Mouse (Mus musculus): ENCODE data around the gene Rrp1. TPM values are rescaled to one million over a fixed set of nuclear protein-coding genes. Genes with fewer than 3 reads are reported as not detected.
"Not testable (repeated sequence)": the region's sequence is repeated elsewhere in the genome, so short reads cannot be mapped to it uniquely, and the experiment has no call there.

The Rrp1 gene
- polyA plus RNA-seq, 1 experiment from 2014 or later, result 110 TPM

DNA sequence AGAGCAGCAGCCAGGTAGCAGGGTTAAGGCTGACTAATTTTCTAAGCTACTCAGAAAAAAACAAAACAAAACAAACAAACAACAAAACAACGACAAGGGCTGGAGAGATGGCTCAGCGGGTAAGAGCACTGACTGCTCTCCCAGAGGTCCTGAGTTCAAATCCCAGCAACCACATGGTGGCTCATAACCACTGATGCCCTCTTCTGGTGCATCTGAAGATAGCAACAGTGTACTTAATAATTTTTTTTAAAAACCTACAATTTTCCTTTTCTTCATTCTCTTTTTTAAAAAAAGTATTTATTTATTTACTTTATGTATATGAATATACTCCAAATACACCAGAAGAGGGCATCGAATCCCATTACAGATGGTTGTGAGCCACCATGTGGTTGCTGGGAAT, 53.8 kb downstream of the Rrp1 start:
- not testable (repeated sequence) for H3K4me2 ChIP-seq; H3K9me3 ChIP-seq (replicated peaks); H3K27ac ChIP-seq (replicated peaks); H3K4me3 ChIP-seq (replicated peaks); H3K9ac ChIP-seq; ATAC-seq (ENCODE audit: insufficient read depth); H3K36me3 ChIP-seq (replicated peaks)
- peaks cover 33% of the 10 kb centered on the region for H3K27me3 ChIP-seq
- peaks cover 15% of the 10 kb centered on the region for H3K4me1 ChIP-seq (replicated peaks)
- WGBS (ENCODE audit: insufficient replicate concordance), result 77% methylated on average over 3 of the region's 3 CpGs

DNA sequence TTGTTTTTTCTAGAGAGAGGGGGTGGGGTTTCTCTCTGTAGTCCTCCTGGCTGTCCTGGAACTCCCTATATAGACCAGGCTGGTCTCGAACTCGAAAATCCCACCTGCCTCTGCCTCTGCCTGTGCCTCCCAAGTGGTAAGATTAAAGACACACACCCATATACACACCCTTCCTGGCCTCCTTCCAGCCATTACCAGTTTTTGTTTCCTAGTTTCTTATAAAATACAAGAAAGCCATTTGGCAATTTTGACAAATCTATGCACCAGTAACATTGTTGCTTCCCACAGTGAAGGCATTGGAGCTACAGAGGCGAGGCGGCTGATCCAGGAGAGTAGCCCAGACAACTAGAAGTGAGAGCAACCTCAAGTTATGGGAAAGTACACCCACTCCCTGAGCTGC, 54.6 kb downstream of the Rrp1 start:
- Histone ChIP-seq H3K9me3 (replicated peaks) (no peaks in the 10 kb centered on the region), H3K4me1 (replicated peaks) (peaks cover 10% of the 10 kb centered on the region), H3K4me2 (no peak overlapping the region), H3K4me3 (replicated peaks) (no peak overlapping the region), H3K9ac (no peak overlapping the region), H3K27ac (replicated peaks) (no peak overlapping the region), H3K36me3 (replicated peaks) (no peaks in the 10 kb centered on the region), H3K27me3 (peaks cover 38% of the 10 kb centered on the region)
- ATAC-seq (ENCODE audit: insufficient read depth), result no peak
- WGBS (ENCODE audit: insufficient replicate concordance), result 67% methylated on average over 4 of the region's 4 CpGs

DNA sequence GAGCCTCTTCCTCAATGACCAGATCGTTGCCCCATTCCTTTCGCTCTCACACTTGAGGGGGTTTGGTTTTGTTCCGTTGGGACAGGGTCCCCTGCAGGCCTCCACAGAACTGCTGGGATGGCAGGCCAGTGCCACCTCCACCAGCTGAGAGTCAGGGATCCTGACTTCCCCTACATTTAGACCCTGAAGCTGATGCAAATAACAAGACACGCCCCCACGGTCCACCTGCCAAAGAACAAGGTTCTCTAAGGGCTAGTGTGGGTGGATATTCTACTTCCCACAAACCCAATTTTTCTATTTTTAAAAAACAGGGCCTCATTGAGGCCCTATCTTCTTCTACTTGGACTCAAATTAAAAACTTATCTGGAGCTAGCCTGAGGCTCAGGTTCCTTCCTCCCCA, 55.1 kb downstream of the Rrp1 start:
- Histone ChIP-seq H3K9me3 (replicated peaks) (no peaks in the 10 kb centered on the region), H3K27me3 (peaks cover 42% of the 10 kb centered on the region), H3K27ac (replicated peaks) (no peak overlapping the region), H3K4me1 (replicated peaks) (peaks cover 8% of the 10 kb centered on the region), H3K36me3 (replicated peaks) (no peaks in the 10 kb centered on the region), H3K9ac (no peak overlapping the region), H3K4me3 (replicated peaks) (no peak overlapping the region), H3K4me2 (no peak overlapping the region)
- ATAC-seq (ENCODE audit: insufficient read depth), result no peak
- 62% methylated on average over 5 of the region's 5 CpGs for WGBS (ENCODE audit: insufficient replicate concordance)

DNA sequence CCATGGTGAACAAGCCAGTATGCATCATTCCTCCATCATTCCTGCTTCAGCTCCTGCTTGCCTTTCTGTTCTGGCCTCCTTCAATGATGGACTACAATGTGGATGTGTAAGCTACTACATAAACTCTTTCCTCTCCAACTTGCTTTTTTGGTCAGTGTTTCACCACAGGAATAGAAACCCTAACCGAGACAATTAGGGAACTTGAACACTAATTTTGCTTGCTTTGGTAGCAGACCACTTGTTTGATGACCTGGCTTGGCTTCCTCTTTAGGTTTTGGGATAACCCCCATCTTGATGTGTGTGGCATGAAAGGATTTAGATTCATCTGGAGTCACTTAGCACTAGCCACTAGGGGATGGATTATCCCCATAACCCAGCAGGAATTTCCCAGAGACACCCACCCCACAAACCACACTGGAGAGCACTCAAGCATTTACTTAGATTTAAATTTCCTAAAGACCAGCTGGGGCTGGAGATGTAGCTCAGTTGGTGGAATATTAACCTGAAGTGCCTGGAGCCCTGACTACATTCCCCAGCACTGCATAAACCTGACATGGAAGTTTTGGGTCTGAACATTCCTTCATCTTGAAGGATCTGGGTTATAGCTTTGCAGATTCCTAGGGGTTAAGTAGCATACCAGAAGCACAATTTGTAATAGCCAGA, 56.8 kb downstream of the Rrp1 start:
- Histone ChIP-seq H3K9me3 (replicated peaks) (no peaks in the 10 kb centered on the region), H3K4me1 (replicated peaks) (peaks cover 14% of the 10 kb centered on the region), H3K4me2 (no peak overlapping the region), H3K9ac (no peak overlapping the region), H3K4me3 (replicated peaks) (no peak overlapping the region), H3K27ac (replicated peaks) (no peak overlapping the region), H3K27me3 (peaks cover 54% of the 10 kb centered on the region), H3K36me3 (replicated peaks) (no peaks in the 10 kb centered on the region)
- ATAC-seq (ENCODE audit: insufficient read depth), result no peak
- WGBS (ENCODE audit: insufficient replicate concordance), result 15% methylated on average over 1 of the region's 1 CpGs

DNA sequence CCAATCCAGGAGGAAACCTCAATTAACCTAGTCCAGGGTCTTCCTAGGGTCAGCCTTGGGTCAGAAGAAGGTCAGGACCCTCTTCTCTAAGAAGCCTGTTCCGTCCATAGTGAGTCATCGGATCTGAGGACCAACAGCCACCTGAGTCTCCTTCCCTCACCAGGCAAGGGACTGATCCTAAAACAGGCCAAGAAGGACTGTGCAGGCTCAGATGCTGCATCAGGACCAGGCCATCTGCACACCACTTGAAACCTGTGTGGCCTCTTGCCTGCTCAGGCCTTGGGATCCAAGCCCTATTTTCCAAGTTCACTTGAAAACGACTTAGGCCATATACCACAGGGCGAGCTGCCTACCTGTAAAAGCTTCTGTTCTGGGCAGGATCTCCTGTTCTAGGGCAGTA, 59.6 kb downstream of the Rrp1 start:
- Histone ChIP-seq H3K9me3 (replicated peaks) (no peaks in the 10 kb centered on the region), H3K9ac (no peak overlapping the region), H3K4me3 (replicated peaks) (no peak overlapping the region), H3K27ac (replicated peaks) (no peak overlapping the region), H3K27me3 (peaks cover 75% of the 10 kb centered on the region), H3K4me2 (no peak overlapping the region), H3K36me3 (replicated peaks) (no peaks in the 10 kb centered on the region), H3K4me1 (replicated peaks) (peaks cover 15% of the 10 kb centered on the region)
- no peak for ATAC-seq (ENCODE audit: insufficient read depth)
- 67% methylated on average over 4 of the region's 4 CpGs for WGBS (ENCODE audit: insufficient replicate concordance)

DNA sequence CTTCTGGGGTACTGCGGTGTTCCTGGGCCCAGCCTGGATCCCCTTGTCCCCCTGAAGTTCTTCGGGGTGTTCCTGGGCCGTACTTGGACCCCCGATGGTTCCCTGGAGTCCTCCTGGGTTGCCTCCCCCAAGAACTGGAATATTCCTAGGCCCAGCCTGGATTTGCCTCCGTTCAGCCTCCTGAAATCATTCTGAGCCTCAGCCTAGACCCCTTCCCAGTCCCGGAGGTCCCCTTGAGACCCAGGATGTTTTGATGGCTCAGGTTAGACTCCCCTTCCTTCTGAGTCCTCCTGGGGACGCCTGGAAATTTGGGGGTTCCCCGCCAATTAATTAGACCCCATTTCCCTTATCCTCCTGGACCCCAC, 60.2 kb downstream of the Rrp1 start:
- WGBS (ENCODE audit: insufficient replicate concordance), result 29% methylated on average over 8 of the region's 8 CpGs
- H3K27ac ChIP-seq (replicated peaks), result no peak overlapping the region
- peaks cover 80% of the 10 kb centered on the region for H3K27me3 ChIP-seq
- ATAC-seq (ENCODE audit: insufficient read depth), result no peak
- H3K9ac ChIP-seq, result peak overlapping the region; percentile 67
- no peaks in the 10 kb centered on the region for H3K9me3 ChIP-seq (replicated peaks)
- H3K4me2 ChIP-seq, result peak overlapping the region; percentile 82
- H3K4me3 ChIP-seq (replicated peaks), result peak overlapping the region; percentile 71
- H3K4me1 ChIP-seq (replicated peaks), result peaks cover 12% of the 10 kb centered on the region
- H3K36me3 ChIP-seq (replicated peaks), result no peaks in the 10 kb centered on the region

DNA sequence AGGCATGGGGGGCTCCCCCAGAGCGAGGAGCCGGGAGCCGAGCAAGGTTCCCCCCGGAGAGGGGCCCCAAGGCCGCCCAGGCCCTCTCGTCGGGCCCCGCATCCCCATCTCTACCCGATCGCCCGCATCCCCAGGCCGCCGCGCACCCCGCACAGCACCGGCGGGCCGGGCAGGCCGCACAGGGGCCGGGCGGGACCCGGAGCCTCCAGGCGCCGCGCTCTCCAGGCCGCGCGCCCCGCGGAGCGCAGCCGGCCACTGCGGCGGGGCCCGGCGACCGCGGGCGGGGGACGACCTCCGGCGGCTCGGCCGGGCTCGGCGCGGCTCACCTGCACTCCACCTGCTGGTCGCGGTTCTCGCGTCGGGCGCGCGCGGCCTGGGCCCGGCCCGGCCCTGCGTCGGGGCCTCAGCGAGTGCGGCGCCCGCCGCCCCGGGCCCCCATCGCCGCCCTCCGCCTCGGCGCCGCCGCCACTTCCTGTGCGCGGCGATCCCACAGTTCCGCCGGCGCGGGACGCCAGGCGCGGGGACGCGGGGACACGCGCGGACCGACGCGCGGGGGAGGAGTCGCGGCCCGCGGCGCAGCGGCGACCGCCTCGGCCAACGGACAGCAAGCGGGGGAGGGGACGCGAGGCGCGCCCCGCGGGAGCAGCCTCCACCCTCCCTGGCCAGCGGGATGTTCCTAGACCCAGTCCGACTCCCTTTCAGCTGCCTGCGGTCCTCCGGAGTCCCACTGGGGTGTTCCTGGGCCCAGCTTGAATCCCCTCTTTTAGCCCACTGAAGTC, 60.8 kb downstream of the Rrp1 start, which contains the start of gene Agpat3:
Gene Agpat3 (minus strand): TSS at position 603 of the 779 bp plus-strand sequence.
- Histone ChIP-seq H3K9me3 (replicated peaks) (no peaks in the 10 kb centered on the region), H3K36me3 (replicated peaks) (no peaks in the 10 kb centered on the region), H3K4me3 (replicated peaks) (peak within 1 kb of the TSS; percentile 71), H3K4me2 (peak within 1 kb of the TSS; percentile 82), H3K27ac (replicated peaks) (peak within 1 kb of the TSS; percentile 66), H3K9ac (peak within 1 kb of the TSS; percentile 67), H3K4me1 (replicated peaks) (peaks cover 12% of the 10 kb centered on the region), H3K27me3 (peaks cover 85% of the 10 kb centered on the region)
- ATAC-seq (ENCODE audit: insufficient read depth), result peak; percentile 65
- WGBS (ENCODE audit: insufficient replicate concordance), result under 1% methylated on average over 99 of the region's 113 CpGs

DNA sequence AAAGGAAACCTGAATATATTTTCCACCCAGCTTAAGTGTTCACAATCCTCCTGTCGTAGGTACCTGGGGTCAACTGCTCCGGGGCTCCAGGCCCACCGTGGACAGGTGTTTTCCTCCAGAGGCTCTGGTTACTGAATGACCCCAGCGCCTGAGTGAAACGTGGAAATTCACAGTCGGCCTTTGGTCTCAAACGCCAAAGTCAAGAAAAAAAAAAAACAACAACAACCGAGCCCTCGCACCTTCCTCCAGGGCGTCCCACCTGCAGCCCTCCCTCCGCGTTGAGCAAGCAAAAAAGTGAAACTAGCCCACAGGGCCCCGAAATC, 61.3 kb downstream of the Rrp1 start:
- 3% methylated on average over 13 of the region's 13 CpGs for WGBS (ENCODE audit: insufficient replicate concordance)

DNA sequence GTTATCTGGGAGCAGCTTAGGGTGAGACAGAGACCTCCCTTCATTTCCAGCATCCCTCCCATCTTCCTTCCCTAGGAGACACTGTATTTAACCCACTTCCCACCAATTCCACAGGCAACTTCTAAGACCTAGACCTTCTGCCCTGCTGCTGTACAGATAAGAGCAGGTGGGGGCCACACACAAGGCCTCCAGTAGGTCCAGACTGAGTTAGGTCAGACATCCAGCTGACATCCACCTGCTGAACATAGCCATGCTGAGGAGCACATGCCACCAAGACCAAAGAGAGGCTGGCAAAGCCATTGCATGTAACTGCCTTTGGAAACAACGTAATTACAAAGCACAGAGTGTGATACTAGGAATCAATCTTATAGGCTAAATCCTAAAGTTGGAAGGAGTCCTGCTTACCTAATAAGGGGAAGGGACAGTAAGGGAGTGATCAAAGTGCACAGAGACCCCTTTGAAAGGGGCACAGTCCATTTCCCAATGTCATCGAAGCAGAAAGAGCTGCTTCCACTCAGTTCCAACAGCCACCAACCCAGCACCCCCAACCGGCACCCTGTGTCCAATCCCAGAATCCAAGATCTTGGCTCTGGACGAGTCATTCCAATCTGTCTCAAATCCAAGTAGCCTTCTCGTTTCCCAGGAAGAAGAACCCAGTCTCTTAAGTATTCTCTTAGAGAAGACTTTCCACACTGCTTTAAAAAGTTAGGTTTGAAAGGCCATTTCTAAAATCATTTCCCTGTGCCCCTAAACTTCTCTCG, 61.9 kb downstream of the Rrp1 start:
- no peak for ATAC-seq (ENCODE audit: insufficient read depth)
- WGBS (ENCODE audit: insufficient replicate concordance), result 33% methylated on average over 6 of the region's 6 CpGs
- peak overlapping the region; percentile 66; the same call in 1 of the 2 replicates for H3K27ac ChIP-seq (replicated peaks)
- no peaks in the 10 kb centered on the region for H3K36me3 ChIP-seq (replicated peaks)
- no peaks in the 10 kb centered on the region for H3K9me3 ChIP-seq (replicated peaks)
- 0 out of 2 replicates have a peak overlapping the region, but pooled peaks have one; percentile 67 for H3K9ac ChIP-seq
- H3K4me2 ChIP-seq, result peak overlapping the region; percentile 82
- H3K4me3 ChIP-seq (replicated peaks), result peak overlapping the region; percentile 71
- peaks cover 84% of the 10 kb centered on the region for H3K27me3 ChIP-seq
- H3K4me1 ChIP-seq (replicated peaks), result peaks cover 12% of the 10 kb centered on the region

More for the DNA sequence above, 61.3 kb downstream of the Rrp1 start:
- peaks cover 85% of the 10 kb centered on the region for H3K27me3 ChIP-seq
- H3K4me3 ChIP-seq (replicated peaks), result peak overlapping the region; percentile 71
- H3K36me3 ChIP-seq (replicated peaks), result no peaks in the 10 kb centered on the region
- peaks cover 12% of the 10 kb centered on the region for H3K4me1 ChIP-seq (replicated peaks)
- peak overlapping the region; percentile 66 for H3K27ac ChIP-seq (replicated peaks)
- H3K9me3 ChIP-seq (replicated peaks), result no peaks in the 10 kb centered on the region
- peak overlapping the region; percentile 82 for H3K4me2 ChIP-seq
- 0 out of 2 replicates have a peak, but pooled peaks have one; percentile 2 for ATAC-seq (ENCODE audit: insufficient read depth)
- peak overlapping the region; percentile 67 for H3K9ac ChIP-seq

Data from liver, embryonic 15.5 days (tissue).